Mouse (Mus musculus) MEL (cell line): Measurements from ENCODE around the gene Zzz3. TPM values are rescaled to one million over a fixed set of nuclear protein-coding genes. Genes with fewer than 3 reads are reported as not detected.
A peak's percentile ranks its signal among the peaks of the same experiment; 100 is the strongest.

ENCODE experiments used
- KAT2A ChIP-seq: conservative IDR thresholded peaks from 2 replicates; pipeline ENCODE4 v1.6.1; 2012; ENCODE audit warnings: low read depth, low read length, improper control_type of control experiment, inconsistent platforms
- MAZ ChIP-seq: IDR thresholded peaks from 2 replicates; pipeline ENCODE4 v1.6.1; 2012; ENCODE audit warnings: low read depth, mild to moderate bottlenecking, inconsistent platforms, low read length, improper control_type of control experiment
- SIN3A ChIP-seq: IDR thresholded peaks from 2 replicates; pipeline ENCODE4 v1.6.1; 2012; ENCODE audit warnings: low read length, improper control_type of control experiment, inconsistent platforms
- polyA plus RNA-seq, 2 experiments: library from polyadenylated mRNA; stranded (reverse) in 1 of 2; unstranded in 1 of 2; fragments of >175 nt in 1 of 2; fragments of >200 nt in 1 of 2; gene quantifications; 2 replicates each; pipeline versions ENCODE4 v1.2.1 to v1.2.4; 2012; ENCODE audit warnings: low replicate concordance in 2 of 2, low read depth in 1 of 2; ENCODE audit not compliant: insufficient read length in 2 of 2, insufficient read depth in 1 of 2, missing spikeins in 1 of 2
- total RNA-seq: library from RNA; depleted of rRNA; stranded (reverse); fragments of 300-350 nt; gene quantifications from 2 replicates; pipeline ENCODE4 v1.2.3, GENCODE M21; 2012; rRNA removed

Zzz3 gene
- total and polyA plus RNA-seq, 3 experiments = 46.1 to 507 (median 53.7) TPM

GRCm38 (mm10) chr3:152509268-152509667, 114.0 kb downstream of the Zzz3 start (continued):
- TF ChIP-seq KAT2A (no peak), SIN3A (peak; percentile 22; the same call in 1 of the 2 replicates), MAZ (no peak)

Other genes with a start within 250 kb of the Zzz3 start
- gene Gipc2, start 229.2 kb upstream of the Zzz3 start, total RNA-seq = 0.27 and 0.62 TPM in 2 replicates
- gene Gipc2, start 229.2 kb upstream of the Zzz3 start, polyA plus RNA-seq = under 1 TPM in 1 of 2 experiments, not detected in 1; 0.78 TPM
- 13.3 and 14.6 TPM in 2 replicates for gene Dnajb4, start 185.2 kb upstream of the Zzz3 start, total RNA-seq
- gene Dnajb4, start 185.2 kb upstream of the Zzz3 start, polyA plus RNA-seq = 10 to 100 TPM in 1 of 2 experiments, not detected in 1; 10.7 TPM
- 202 and 251 TPM in 2 replicates for gene Fubp1, start 185.1 kb upstream of the Zzz3 start, total RNA-seq
- gene Fubp1, start 185.1 kb upstream of the Zzz3 start, polyA plus RNA-seq = 100 to 1,000 TPM in 1 of 2 experiments, not detected in 1; 196 TPM
- 0.19 TPM in 1 of 2 replicates, not detected in the other for gene Nexn, start 129.1 kb upstream of the Zzz3 start, total RNA-seq
- gene Nexn, start 129.1 kb upstream of the Zzz3 start, polyA plus RNA-seq = under 1 TPM in 1 of 2 experiments, not detected in 1; 0.96 TPM
- 10.4 and 14.2 TPM in 2 replicates for gene Miga1, start 55.1 kb upstream of the Zzz3 start, total RNA-seq
- gene Miga1, start 55.1 kb upstream of the Zzz3 start, polyA plus RNA-seq = 10 to 100 TPM in 1 of 2 experiments, not detected in 1; 16.2 TPM
- gene Usp33, start 49.0 kb upstream of the Zzz3 start, total RNA-seq = 31.0 and 34.1 TPM in 2 replicates
- 10 to 100 TPM in 1 of 2 experiments, not detected in 1; 32.3 TPM for gene Usp33, start 49.0 kb upstream of the Zzz3 start, polyA plus RNA-seq